Mouse (Mus musculus): ENCODE data around the gene Ric3. TPM values are rescaled to one million over a fixed set of nuclear protein-coding genes. Genes with fewer than 3 reads are reported as not detected.
A peak's percentile ranks its signal among the peaks of the same experiment; 100 is the strongest.

Ric3 gene
- polyA plus RNA-seq, 1 experiment from 2014 or later, result 5.4 TPM

DNA sequence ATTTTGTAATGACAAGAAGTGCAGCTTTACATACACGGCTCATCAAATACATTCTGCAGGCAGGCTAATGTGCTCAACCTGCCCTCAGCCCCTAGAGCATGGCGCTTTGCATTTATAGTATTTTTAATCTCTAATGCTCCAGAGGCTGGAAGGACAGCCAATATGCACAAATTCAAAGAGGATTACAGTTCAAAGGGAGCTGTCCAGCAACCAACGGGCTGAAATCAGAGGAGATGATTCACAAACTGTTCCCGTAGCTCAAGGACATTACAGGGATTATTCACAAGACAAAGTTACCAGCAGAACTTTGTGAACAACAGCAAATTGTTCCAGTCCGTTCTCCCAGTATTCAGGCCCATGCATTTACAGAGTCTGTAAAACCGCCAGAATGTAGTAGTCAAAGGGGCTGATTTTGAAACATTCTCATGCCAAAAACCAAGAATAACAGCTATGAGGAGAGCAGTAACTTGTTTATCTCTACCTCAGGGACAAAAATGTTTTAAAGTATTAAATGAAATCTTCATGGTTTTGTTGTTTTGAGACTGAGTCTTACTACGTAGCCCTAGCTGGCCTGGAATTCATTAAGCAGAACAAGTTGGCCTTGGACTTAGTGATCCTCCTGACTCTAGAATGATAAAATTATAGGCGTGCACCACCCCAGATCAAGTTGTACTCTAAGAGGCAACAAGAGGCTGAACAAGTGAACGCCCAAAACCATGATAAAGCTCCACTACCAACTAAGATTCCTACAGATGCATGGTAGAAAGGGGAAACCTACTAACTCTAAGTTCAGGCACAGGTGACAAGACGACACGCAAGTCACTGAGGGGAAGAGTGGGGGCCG, 640 bp downstream of the Ric3 start:
- Histone ChIP-seq H3K27me3 (ENCODE audit: control insufficient read depth, insufficient read depth, low read length) (peaks cover 8% of the 10 kb centered on the region; the same call in 1 of the 2 replicates), H3K4me1 (ENCODE audit: control insufficient read depth, insufficient read depth, low read length) (0 out of 2 replicates have a peak, but pooled peaks cover 5% of the 10 kb centered on the region), H3K9me3 (ENCODE audit: control insufficient read depth, low read depth, low read length) (no peaks in the 10 kb centered on the region), H3K36me3 (ENCODE audit: control insufficient read depth, insufficient read depth, low read length) (no peaks in the 10 kb centered on the region), H3K27ac (ENCODE audit: low read length) (no peak overlapping the region), H3K9ac (replicated peaks; ENCODE audit: low read depth, low read length) (no peak overlapping the region), H3K4me3 (ENCODE audit: low read depth, low read length) (peak overlapping the region; percentile 47), H3K4me2 (replicated peaks; ENCODE audit: low read depth, low read length) (peak overlapping the region; percentile 51)
- ATAC-seq (ENCODE audit: insufficient number of reproducible peaks, insufficient read depth, low FRiP score, low read depth), result no peak
- 23% methylated on average over 12 of the region's 12 CpGs for WGBS

DNA sequence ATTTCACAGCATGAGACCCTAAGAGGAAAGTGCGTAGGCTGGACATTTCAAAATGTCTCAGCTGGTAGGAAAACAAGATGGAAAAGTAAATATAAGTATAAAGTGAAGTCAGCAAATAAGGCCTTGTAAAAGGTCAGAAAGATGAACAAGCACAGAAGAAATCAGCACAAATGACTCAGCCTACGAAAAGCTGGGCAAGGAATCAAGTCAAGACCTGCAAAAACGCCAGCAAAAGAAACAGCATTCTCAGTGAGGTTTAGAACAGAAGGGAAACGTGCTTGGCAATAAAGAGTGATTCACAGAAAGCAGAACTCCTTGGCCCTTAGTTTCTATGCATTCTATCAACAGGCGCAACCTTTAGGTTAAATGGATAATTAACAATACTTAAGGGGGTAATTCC, 10.8 kb downstream of the Ric3 start:
- Histone ChIP-seq H3K9me3 (ENCODE audit: control insufficient read depth, low read depth, low read length) (no peaks in the 10 kb centered on the region), H3K4me1 (ENCODE audit: control insufficient read depth, insufficient read depth, low read length) (no peaks in the 10 kb centered on the region), H3K4me2 (replicated peaks; ENCODE audit: low read depth, low read length) (no peak overlapping the region), H3K27me3 (ENCODE audit: control insufficient read depth, insufficient read depth, low read length) (no peaks in the 10 kb centered on the region), H3K36me3 (ENCODE audit: control insufficient read depth, insufficient read depth, low read length) (no peaks in the 10 kb centered on the region), H3K27ac (ENCODE audit: low read length) (no peak overlapping the region), H3K4me3 (ENCODE audit: low read depth, low read length) (no peak overlapping the region), H3K9ac (replicated peaks; ENCODE audit: low read depth, low read length) (no peak overlapping the region)
- ATAC-seq (ENCODE audit: insufficient number of reproducible peaks, insufficient read depth, low FRiP score, low read depth), result no peak
- 65% methylated on average over 5 of the region's 5 CpGs for WGBS

DNA sequence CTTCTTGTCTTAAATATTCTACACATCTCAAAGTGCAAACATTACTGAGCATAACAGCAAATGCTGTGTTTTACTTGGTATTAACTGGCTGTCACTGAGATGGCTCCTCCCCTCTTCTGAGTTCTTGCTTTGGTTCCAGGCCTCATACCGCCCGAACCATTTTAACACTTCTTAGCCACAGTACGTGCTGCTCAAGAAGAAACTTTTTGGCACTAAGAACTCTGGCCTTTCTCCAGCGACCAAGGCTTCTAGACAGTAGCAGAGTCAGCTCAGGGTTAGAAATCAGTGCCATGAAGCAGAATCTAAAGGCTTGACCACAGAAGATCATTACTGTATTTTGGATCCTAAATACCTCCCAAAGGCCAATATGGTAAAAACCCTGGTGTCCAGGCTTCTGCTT, 13.5 kb downstream of the Ric3 start:
- H3K4me3 ChIP-seq (ENCODE audit: low read depth, low read length), result no peak overlapping the region
- H3K27me3 ChIP-seq (ENCODE audit: control insufficient read depth, insufficient read depth, low read length), result no peaks in the 10 kb centered on the region
- no peak overlapping the region for H3K9ac ChIP-seq (replicated peaks; ENCODE audit: low read depth, low read length)
- H3K27ac ChIP-seq (ENCODE audit: low read length), result no peak overlapping the region
- H3K4me1 ChIP-seq (ENCODE audit: control insufficient read depth, insufficient read depth, low read length), result no peaks in the 10 kb centered on the region
- WGBS, result 77% methylated on average over 4 of the region's 4 CpGs
- no peak for ATAC-seq (ENCODE audit: insufficient number of reproducible peaks, insufficient read depth, low FRiP score, low read depth)
- no peaks in the 10 kb centered on the region for H3K9me3 ChIP-seq (ENCODE audit: control insufficient read depth, low read depth, low read length)
- no peak overlapping the region for H3K4me2 ChIP-seq (replicated peaks; ENCODE audit: low read depth, low read length)
- no peaks in the 10 kb centered on the region for H3K36me3 ChIP-seq (ENCODE audit: control insufficient read depth, insufficient read depth, low read length)

DNA sequence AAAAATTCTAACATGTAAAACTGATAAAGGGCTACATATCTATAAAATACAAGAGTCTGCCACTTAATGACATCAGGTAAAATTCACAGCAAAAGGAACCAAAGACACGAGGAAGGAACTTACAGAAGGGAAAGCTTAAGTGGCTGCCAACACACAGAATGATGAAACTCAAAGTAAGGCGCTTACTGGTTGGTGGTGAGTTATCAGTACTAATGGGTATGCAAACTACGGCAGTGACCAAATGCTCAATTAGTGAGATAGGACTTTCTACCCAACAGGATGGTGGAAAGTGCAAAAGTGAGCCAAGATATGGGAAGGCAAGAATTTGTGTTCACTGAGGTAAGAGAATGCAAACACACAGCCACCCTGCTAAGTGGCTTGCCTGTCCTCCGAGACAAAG, 23.6 kb downstream of the Ric3 start:
- no peak overlapping the region for H3K9ac ChIP-seq (replicated peaks; ENCODE audit: low read depth, low read length)
- no peaks in the 10 kb centered on the region for H3K36me3 ChIP-seq (ENCODE audit: control insufficient read depth, insufficient read depth, low read length)
- no peak overlapping the region for H3K4me2 ChIP-seq (replicated peaks; ENCODE audit: low read depth, low read length)
- H3K9me3 ChIP-seq (ENCODE audit: control insufficient read depth, low read depth, low read length), result no peaks in the 10 kb centered on the region
- ATAC-seq (ENCODE audit: insufficient number of reproducible peaks, insufficient read depth, low FRiP score, low read depth), result no peak
- H3K27me3 ChIP-seq (ENCODE audit: control insufficient read depth, insufficient read depth, low read length), result no peaks in the 10 kb centered on the region
- H3K4me1 ChIP-seq (ENCODE audit: control insufficient read depth, insufficient read depth, low read length), result no peaks in the 10 kb centered on the region
- H3K4me3 ChIP-seq (ENCODE audit: low read depth, low read length), result no peak overlapping the region
- 80% methylated on average over 4 of the region's 4 CpGs for WGBS
- no peak overlapping the region for H3K27ac ChIP-seq (ENCODE audit: low read length)

DNA sequence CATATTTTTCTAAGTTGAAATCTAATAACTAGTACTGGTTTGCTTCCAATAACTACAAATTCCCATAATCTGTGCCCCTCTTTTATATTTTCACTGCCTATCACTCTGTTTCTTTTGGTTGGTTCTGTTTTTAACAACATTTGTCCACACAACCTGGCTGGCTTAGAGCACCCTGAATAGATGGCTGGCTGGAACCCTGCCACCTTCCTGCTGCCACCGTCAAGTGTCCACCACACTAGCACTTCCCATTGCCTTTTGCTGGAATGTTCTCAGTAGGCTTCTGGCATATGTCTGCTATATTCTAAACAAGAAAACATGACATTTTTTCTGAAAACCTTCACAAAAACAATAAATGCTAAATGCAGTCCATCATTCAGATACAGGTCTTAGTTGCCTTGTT, 32.3 kb downstream of the Ric3 start:
- Histone ChIP-seq H3K4me3 (ENCODE audit: low read depth, low read length) (no peak overlapping the region), H3K27ac (ENCODE audit: low read length) (no peak overlapping the region), H3K4me2 (replicated peaks; ENCODE audit: low read depth, low read length) (no peak overlapping the region), H3K9me3 (ENCODE audit: control insufficient read depth, low read depth, low read length) (no peaks in the 10 kb centered on the region), H3K4me1 (ENCODE audit: control insufficient read depth, insufficient read depth, low read length) (no peaks in the 10 kb centered on the region), H3K36me3 (ENCODE audit: control insufficient read depth, insufficient read depth, low read length) (no peaks in the 10 kb centered on the region), H3K9ac (replicated peaks; ENCODE audit: low read depth, low read length) (no peak overlapping the region), H3K27me3 (ENCODE audit: control insufficient read depth, insufficient read depth, low read length) (no peaks in the 10 kb centered on the region)
- WGBS, result 82% methylated on average over 1 of the region's 1 CpGs
- no peak for ATAC-seq (ENCODE audit: insufficient number of reproducible peaks, insufficient read depth, low FRiP score, low read depth)

DNA sequence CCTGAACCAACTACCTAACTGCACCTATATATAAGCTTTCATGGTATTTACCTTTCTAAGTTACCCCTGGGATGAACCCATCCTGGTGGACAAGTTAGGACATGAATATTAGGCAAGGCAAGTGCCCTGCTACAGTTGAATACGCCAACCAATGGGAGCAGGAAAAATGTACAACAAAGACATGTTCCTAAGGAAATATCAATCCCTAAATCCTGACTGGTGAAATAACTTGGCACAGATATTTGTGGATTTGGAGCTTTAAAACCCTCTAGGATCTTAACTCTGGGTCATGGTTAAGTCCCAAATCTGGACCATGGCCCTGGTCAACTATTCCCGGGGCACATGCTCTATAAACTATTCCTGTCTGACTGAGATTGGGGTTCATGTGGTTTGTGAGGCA, 37.3 kb downstream of the Ric3 start:
- Histone ChIP-seq H3K27ac (ENCODE audit: low read length) (no peak overlapping the region), H3K36me3 (ENCODE audit: control insufficient read depth, insufficient read depth, low read length) (no peaks in the 10 kb centered on the region), H3K27me3 (ENCODE audit: control insufficient read depth, insufficient read depth, low read length) (no peaks in the 10 kb centered on the region), H3K9ac (replicated peaks; ENCODE audit: low read depth, low read length) (no peak overlapping the region), H3K9me3 (ENCODE audit: control insufficient read depth, low read depth, low read length) (no peaks in the 10 kb centered on the region), H3K4me2 (replicated peaks; ENCODE audit: low read depth, low read length) (no peak overlapping the region), H3K4me1 (ENCODE audit: control insufficient read depth, insufficient read depth, low read length) (no peaks in the 10 kb centered on the region), H3K4me3 (ENCODE audit: low read depth, low read length) (no peak overlapping the region)
- ATAC-seq (ENCODE audit: insufficient number of reproducible peaks, insufficient read depth, low FRiP score, low read depth), result no peak
- 88% methylated on average over 2 of the region's 2 CpGs for WGBS

DNA sequence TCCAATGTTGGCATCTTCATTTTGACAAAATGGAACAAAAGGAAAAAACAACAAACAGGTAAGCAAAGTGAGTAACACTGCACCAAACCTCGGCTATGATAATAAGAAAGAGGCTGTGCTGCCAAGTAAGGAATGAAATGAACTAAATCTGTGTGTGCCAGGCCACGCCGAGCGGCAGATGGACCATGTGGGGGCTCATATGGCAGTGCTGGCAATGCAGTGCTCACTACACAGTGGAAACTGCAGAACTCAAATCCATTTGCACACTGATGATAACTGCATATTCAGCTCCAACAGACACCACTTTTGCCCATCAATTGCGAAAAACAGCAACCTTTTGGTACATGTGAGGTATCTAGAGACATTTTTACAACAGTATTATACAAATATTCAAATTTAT, 43.7 kb downstream of the Ric3 start:
- no peak for ATAC-seq (ENCODE audit: insufficient number of reproducible peaks, insufficient read depth, low FRiP score, low read depth)
- Histone ChIP-seq H3K4me3 (ENCODE audit: low read depth, low read length) (no peak overlapping the region), H3K36me3 (ENCODE audit: control insufficient read depth, insufficient read depth, low read length) (no peaks in the 10 kb centered on the region), H3K27ac (ENCODE audit: low read length) (no peak overlapping the region), H3K9ac (replicated peaks; ENCODE audit: low read depth, low read length) (no peak overlapping the region), H3K4me2 (replicated peaks; ENCODE audit: low read depth, low read length) (no peak overlapping the region), H3K27me3 (ENCODE audit: control insufficient read depth, insufficient read depth, low read length) (no peaks in the 10 kb centered on the region), H3K4me1 (ENCODE audit: control insufficient read depth, insufficient read depth, low read length) (no peaks in the 10 kb centered on the region), H3K9me3 (ENCODE audit: control insufficient read depth, low read depth, low read length) (no peaks in the 10 kb centered on the region)
- WGBS, result 87% methylated on average over 5 of the region's 5 CpGs

DNA sequence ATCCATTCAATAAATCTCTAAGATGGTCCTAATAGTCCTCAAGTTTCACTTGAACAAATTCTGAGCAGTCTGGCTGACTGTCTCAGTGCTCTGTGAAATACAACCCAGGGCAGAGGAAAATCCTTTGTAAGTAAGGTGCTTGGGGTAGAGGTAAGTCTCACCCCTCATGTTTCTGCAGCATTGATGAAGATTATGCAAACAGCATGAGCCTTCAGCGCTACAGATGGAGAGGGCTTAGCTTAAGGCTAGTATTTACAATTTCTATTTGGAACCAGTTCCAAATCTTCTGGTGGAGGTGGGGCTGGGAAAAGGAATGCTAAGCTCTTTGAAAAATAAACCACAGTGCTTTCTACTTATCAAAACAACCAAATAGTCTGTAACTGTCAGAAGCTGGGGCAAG, 44.1 kb downstream of the Ric3 start:
- H3K4me1 ChIP-seq (ENCODE audit: control insufficient read depth, insufficient read depth, low read length), result no peaks in the 10 kb centered on the region
- no peaks in the 10 kb centered on the region for H3K9me3 ChIP-seq (ENCODE audit: control insufficient read depth, low read depth, low read length)
- no peak overlapping the region for H3K4me2 ChIP-seq (replicated peaks; ENCODE audit: low read depth, low read length)
- H3K9ac ChIP-seq (replicated peaks; ENCODE audit: low read depth, low read length), result no peak overlapping the region
- no peak overlapping the region for H3K27ac ChIP-seq (ENCODE audit: low read length)
- H3K27me3 ChIP-seq (ENCODE audit: control insufficient read depth, insufficient read depth, low read length), result no peaks in the 10 kb centered on the region
- WGBS, result 21% methylated on average over 1 of the region's 1 CpGs
- no peak for ATAC-seq (ENCODE audit: insufficient number of reproducible peaks, insufficient read depth, low FRiP score, low read depth)
- H3K4me3 ChIP-seq (ENCODE audit: low read depth, low read length), result no peak overlapping the region
- H3K36me3 ChIP-seq (ENCODE audit: control insufficient read depth, insufficient read depth, low read length), result no peaks in the 10 kb centered on the region

Measured in stomach, embryonic 14.5 days (tissue).